Mouse (Mus musculus): Measurements from ENCODE around the gene Vav1. TPM values are rescaled to one million over a fixed set of nuclear protein-coding genes. Genes with fewer than 3 reads are reported as not detected.

Vav1 gene
- polyA plus RNA-seq, 1 experiment from 2014 or later, result 1.4 TPM

DNA sequence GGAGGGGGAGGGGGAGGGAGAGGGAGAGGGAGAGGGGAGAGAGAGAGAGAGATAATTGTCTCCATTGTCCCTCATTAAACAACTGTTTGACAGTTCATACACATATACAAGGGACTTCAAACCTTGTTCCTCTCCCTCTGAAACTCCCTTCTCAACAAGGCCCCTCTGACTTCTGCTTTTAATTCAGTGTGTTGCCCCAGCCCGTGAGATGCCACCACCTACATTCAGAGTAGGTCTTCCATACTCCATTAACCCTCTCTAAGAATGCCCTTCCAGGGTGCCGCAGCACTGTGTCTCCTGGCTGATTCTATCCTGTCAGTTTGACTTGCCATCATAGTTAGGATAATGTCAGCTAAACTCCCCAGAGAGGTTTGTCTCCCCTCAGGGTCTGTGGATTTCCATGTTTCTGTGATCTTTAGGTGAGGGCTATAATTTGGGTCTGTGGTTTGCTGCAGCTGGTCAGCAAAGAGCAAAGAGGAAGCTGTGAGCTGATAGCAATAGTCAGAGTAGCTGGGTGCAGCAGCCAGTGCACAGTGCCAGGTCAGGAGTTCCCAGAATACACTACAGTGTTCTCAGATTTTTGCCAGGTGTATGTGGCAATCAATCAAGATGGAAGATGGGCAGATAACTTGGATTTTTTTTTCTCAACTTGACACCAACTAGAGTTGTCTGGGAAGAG is 65.3 kb downstream of the Vav1 start:
- H3K36me3 ChIP-seq (ENCODE audit: control insufficient read depth, insufficient read depth, low read length), result no peaks in the 10 kb centered on the region
- H3K4me3 ChIP-seq (ENCODE audit: control insufficient read depth in 1 of 2, insufficient read depth in 1 of 2, low read depth in 1 of 2, low read length in 2 of 2), result no peak overlapping the region
- no peaks in the 10 kb centered on the region for H3K4me1 ChIP-seq (ENCODE audit: control insufficient read depth in 2 of 2, insufficient read depth in 2 of 2, low read length in 2 of 2)
- 0 out of 2 replicates have a peak, but pooled peaks cover 4% of the 10 kb centered on the region for H3K9me3 ChIP-seq (ENCODE audit: control insufficient read depth, low read length)
- no peak overlapping the region for H3K4me2 ChIP-seq (ENCODE audit: low read length)
- H3K27ac ChIP-seq (replicated peaks in 1 of 2; ENCODE audit: control insufficient read depth in 1 of 2, insufficient read depth in 1 of 2, low read depth in 2 of 2, low read length in 2 of 2), result no peak overlapping the region
- no peaks in the 10 kb centered on the region for H3K27me3 ChIP-seq (ENCODE audit: control insufficient read depth, insufficient read depth, low read length)
- WGBS, result 61% methylated on average over 2 of the region's 2 CpGs
- no peak overlapping the region for H3K9ac ChIP-seq (ENCODE audit: low read length)
- no peak for ATAC-seq (ENCODE audit: insufficient number of reproducible peaks, insufficient read depth, low FRiP score, low read depth)

DNA sequence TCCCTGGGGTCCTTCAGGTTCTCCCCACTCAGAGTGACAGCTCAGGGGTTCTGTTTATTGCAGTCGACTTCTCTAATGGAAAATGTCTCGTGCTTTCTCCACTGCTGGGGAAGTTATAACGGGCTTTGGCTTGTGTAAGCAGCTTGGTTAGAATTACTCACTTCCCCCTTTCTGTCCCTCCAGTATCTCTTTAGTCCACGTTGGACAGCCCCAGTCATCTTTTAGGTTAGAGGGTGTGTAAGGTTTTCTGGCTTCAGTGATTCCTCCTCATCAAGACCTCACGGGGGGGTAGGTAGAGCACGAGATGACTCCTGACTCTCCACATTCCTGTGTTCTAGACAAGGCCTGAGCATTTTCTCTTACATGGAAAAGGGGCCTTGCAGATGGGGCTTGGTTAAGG is 68.1 kb downstream of the Vav1 start:
- H3K9me3 ChIP-seq (ENCODE audit: control insufficient read depth, low read length), result 0 out of 2 replicates have a peak, but pooled peaks cover 3% of the 10 kb centered on the region
- no peaks in the 10 kb centered on the region for H3K36me3 ChIP-seq (ENCODE audit: control insufficient read depth, insufficient read depth, low read length)
- no peak overlapping the region for H3K9ac ChIP-seq (ENCODE audit: low read length)
- no peak overlapping the region for H3K27ac ChIP-seq (replicated peaks in 1 of 2; ENCODE audit: control insufficient read depth in 1 of 2, insufficient read depth in 1 of 2, low read depth in 2 of 2, low read length in 2 of 2)
- WGBS, result 51% methylated on average over 6 of the region's 6 CpGs
- H3K4me2 ChIP-seq (ENCODE audit: low read length), result no peak overlapping the region
- no peaks in the 10 kb centered on the region for H3K4me1 ChIP-seq (ENCODE audit: control insufficient read depth in 2 of 2, insufficient read depth in 2 of 2, low read length in 2 of 2)
- no peaks in the 10 kb centered on the region for H3K27me3 ChIP-seq (ENCODE audit: control insufficient read depth, insufficient read depth, low read length)
- no peak overlapping the region for H3K4me3 ChIP-seq (ENCODE audit: control insufficient read depth in 1 of 2, insufficient read depth in 1 of 2, low read depth in 1 of 2, low read length in 2 of 2)
- ATAC-seq (ENCODE audit: insufficient number of reproducible peaks, insufficient read depth, low FRiP score, low read depth), result no peak

DNA sequence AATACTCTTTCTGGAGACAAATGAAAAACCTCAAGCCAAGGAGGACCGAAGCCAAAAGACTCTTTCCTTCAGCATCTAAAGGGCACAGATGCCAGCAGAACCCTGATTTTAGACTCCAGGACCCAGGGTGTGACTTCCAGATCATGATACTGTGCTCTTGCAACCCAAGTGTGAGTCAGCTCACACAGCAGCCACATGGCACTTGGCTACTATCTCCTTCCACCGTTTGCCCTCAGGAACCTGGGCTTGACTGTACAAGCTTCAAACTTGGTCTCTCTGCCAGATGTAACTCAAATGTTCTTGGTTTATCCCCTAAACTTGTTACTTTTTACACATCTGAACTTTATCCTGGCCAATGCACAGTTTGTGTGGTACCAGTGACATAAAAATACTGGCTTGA is 68.9 kb downstream of the Vav1 start:
- no peak for ATAC-seq (ENCODE audit: insufficient number of reproducible peaks, insufficient read depth, low FRiP score, low read depth)
- no peak overlapping the region for H3K4me3 ChIP-seq (ENCODE audit: control insufficient read depth in 1 of 2, insufficient read depth in 1 of 2, low read depth in 1 of 2, low read length in 2 of 2)
- H3K4me2 ChIP-seq (ENCODE audit: low read length), result no peak overlapping the region
- no peaks in the 10 kb centered on the region for H3K4me1 ChIP-seq (ENCODE audit: control insufficient read depth in 2 of 2, insufficient read depth in 2 of 2, low read length in 2 of 2)
- no peaks in the 10 kb centered on the region for H3K9me3 ChIP-seq (ENCODE audit: control insufficient read depth, low read length)
- H3K27me3 ChIP-seq (ENCODE audit: control insufficient read depth, insufficient read depth, low read length), result no peaks in the 10 kb centered on the region
- no peak overlapping the region for H3K9ac ChIP-seq (ENCODE audit: low read length)
- 75% methylated on average over 2 of the region's 2 CpGs for WGBS
- no peaks in the 10 kb centered on the region for H3K36me3 ChIP-seq (ENCODE audit: control insufficient read depth, insufficient read depth, low read length)
- H3K27ac ChIP-seq (replicated peaks in 1 of 2; ENCODE audit: control insufficient read depth in 1 of 2, insufficient read depth in 1 of 2, low read depth in 2 of 2, low read length in 2 of 2), result no peak overlapping the region

DNA sequence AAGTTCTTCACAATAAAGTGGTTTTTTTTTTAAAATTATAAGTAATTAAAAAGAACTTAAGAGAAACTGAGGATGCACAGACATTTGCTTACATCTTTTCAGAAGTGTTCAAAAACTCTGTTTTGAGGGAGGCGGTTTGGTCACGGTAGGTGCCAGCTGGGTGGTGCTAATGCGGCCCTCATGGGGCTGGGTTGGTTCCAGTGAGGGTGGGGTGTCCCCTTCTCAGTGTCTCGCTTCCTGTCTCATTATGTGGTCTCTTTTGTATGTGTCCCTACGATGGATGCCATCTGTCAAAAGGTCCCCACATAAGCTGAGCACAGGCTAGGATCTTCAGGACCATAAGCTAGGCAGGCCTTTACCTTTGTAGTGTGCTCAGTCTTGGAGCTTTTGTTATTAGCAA is 70.2 kb downstream of the Vav1 start:
- Histone ChIP-seq H3K9me3 (ENCODE audit: control insufficient read depth, low read length) (no peaks in the 10 kb centered on the region), H3K36me3 (ENCODE audit: control insufficient read depth, insufficient read depth, low read length) (no peaks in the 10 kb centered on the region), H3K27ac (replicated peaks in 1 of 2; ENCODE audit: control insufficient read depth in 1 of 2, insufficient read depth in 1 of 2, low read depth in 2 of 2, low read length in 2 of 2) (no peak overlapping the region), H3K9ac (ENCODE audit: low read length) (no peak overlapping the region), H3K27me3 (ENCODE audit: control insufficient read depth, insufficient read depth, low read length) (no peaks in the 10 kb centered on the region), H3K4me3 (ENCODE audit: control insufficient read depth in 1 of 2, insufficient read depth in 1 of 2, low read depth in 1 of 2, low read length in 2 of 2) (no peak overlapping the region), H3K4me2 (ENCODE audit: low read length) (no peak overlapping the region), H3K4me1 (ENCODE audit: control insufficient read depth in 2 of 2, insufficient read depth in 2 of 2, low read length in 2 of 2) (no peaks in the 10 kb centered on the region)
- 77% methylated on average over 5 of the region's 5 CpGs for WGBS
- no peak for ATAC-seq (ENCODE audit: insufficient number of reproducible peaks, insufficient read depth, low FRiP score, low read depth)

DNA sequence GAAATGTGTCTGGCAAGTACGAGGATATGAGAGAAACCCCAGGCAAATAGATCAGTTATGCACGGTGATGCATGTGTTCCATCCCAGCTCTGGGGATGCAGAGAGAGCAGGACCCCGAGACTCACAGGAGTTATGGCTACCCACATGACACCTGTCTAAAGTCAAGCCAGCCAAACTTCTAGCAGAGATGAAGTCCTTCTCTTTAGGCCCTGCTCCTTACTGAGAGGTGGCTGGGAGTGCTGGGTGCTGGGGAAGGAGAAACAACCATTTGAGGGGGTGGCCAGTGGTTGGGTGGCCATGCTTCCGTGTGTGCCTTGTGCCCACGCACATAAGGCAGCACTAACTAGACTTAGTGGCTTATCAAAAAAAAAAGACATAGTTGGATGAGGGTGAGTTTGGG is 71.3 kb downstream of the Vav1 start:
- Histone ChIP-seq H3K4me3 (ENCODE audit: control insufficient read depth in 1 of 2, insufficient read depth in 1 of 2, low read depth in 1 of 2, low read length in 2 of 2) (no peak overlapping the region), H3K36me3 (ENCODE audit: control insufficient read depth, insufficient read depth, low read length) (no peaks in the 10 kb centered on the region), H3K4me1 (ENCODE audit: control insufficient read depth in 2 of 2, insufficient read depth in 2 of 2, low read length in 2 of 2) (no peaks in the 10 kb centered on the region), H3K27ac (replicated peaks in 1 of 2; ENCODE audit: control insufficient read depth in 1 of 2, insufficient read depth in 1 of 2, low read depth in 2 of 2, low read length in 2 of 2) (no peak overlapping the region), H3K4me2 (ENCODE audit: low read length) (no peak overlapping the region), H3K9me3 (ENCODE audit: control insufficient read depth, low read length) (no peaks in the 10 kb centered on the region), H3K27me3 (ENCODE audit: control insufficient read depth, insufficient read depth, low read length) (no peaks in the 10 kb centered on the region), H3K9ac (ENCODE audit: low read length) (no peak overlapping the region)
- WGBS, result 81% methylated on average over 5 of the region's 5 CpGs
- ATAC-seq (ENCODE audit: insufficient number of reproducible peaks, insufficient read depth, low FRiP score, low read depth), result no peak

DNA sequence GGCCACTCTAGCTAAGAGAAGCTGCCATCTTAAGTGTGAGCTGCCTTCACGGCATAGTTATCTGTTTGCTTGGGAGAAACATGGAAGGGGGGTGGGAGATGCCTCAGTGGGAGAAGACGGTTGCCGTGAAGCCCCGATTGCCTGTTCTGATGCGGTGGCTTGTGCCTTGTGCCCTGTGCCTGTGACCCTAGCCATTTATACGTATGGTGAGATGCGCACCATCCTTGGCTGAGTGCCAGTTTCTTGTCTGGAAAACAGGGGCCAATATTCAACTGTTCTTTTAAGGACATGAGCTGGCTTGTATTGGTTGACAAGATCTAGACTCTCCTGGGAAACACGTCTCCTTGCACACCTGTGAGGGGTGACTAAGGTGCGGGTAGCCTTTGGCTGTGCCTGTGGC is 72.2 kb downstream of the Vav1 start:
- Histone ChIP-seq H3K9me3 (ENCODE audit: control insufficient read depth, low read length) (no peaks in the 10 kb centered on the region), H3K4me1 (ENCODE audit: control insufficient read depth in 2 of 2, insufficient read depth in 2 of 2, low read length in 2 of 2) (no peaks in the 10 kb centered on the region), H3K4me2 (ENCODE audit: low read length) (no peak overlapping the region), H3K27me3 (ENCODE audit: control insufficient read depth, insufficient read depth, low read length) (no peaks in the 10 kb centered on the region), H3K36me3 (ENCODE audit: control insufficient read depth, insufficient read depth, low read length) (no peaks in the 10 kb centered on the region), H3K27ac (replicated peaks in 1 of 2; ENCODE audit: control insufficient read depth in 1 of 2, insufficient read depth in 1 of 2, low read depth in 2 of 2, low read length in 2 of 2) (no peak overlapping the region), H3K9ac (ENCODE audit: low read length) (no peak overlapping the region), H3K4me3 (ENCODE audit: control insufficient read depth in 1 of 2, insufficient read depth in 1 of 2, low read depth in 1 of 2, low read length in 2 of 2) (no peak overlapping the region)
- ATAC-seq (ENCODE audit: insufficient number of reproducible peaks, insufficient read depth, low FRiP score, low read depth), result no peak
- WGBS, result 88% methylated on average over 9 of the region's 9 CpGs

DNA sequence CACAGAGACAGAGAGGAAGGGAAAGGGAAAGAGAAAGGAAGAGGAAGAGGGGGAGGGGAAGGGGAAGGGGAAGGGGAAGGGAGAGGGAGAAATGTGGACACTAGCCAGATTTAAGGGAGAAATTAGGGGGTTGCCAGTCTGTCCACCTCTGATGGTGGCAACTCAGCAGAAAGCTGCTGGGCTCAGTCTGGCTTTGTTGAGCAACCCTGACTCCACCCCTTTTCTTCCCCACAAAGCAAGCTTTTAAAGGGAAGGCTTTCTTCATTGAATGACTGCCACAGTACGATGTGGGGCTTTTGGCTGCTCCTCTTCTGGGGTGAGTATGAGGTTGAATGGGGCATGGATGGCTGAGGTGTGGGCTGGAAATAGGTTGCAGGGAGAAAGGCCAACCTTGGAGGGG is 79.5 kb downstream of the Vav1 start, which contains the start of gene Adgre1:
Gene Adgre1, plus strand, starts transcription at position 251 of the 400 bp plus-strand sequence.
- Histone ChIP-seq H3K4me3 (ENCODE audit: control insufficient read depth in 1 of 2, insufficient read depth in 1 of 2, low read depth in 1 of 2, low read length in 2 of 2) (no peak within 1 kb of the TSS), H3K4me1 (ENCODE audit: control insufficient read depth in 2 of 2, insufficient read depth in 2 of 2, low read length in 2 of 2) (no peaks in the 10 kb centered on the region), H3K27me3 (ENCODE audit: control insufficient read depth, insufficient read depth, low read length) (no peaks in the 10 kb centered on the region), H3K4me2 (ENCODE audit: low read length) (no peak within 1 kb of the TSS), H3K9ac (ENCODE audit: low read length) (no peak within 1 kb of the TSS), H3K27ac (replicated peaks in 1 of 2; ENCODE audit: control insufficient read depth in 1 of 2, insufficient read depth in 1 of 2, low read depth in 2 of 2, low read length in 2 of 2) (no peak within 1 kb of the TSS), H3K9me3 (ENCODE audit: control insufficient read depth, low read length) (no peaks in the 10 kb centered on the region), H3K36me3 (ENCODE audit: control insufficient read depth, insufficient read depth, low read length) (no peaks in the 10 kb centered on the region)
- ATAC-seq (ENCODE audit: insufficient number of reproducible peaks, insufficient read depth, low FRiP score, low read depth), result no peak
- 38% methylated on average over 1 of the region's 1 CpGs for WGBS

Data from heart, embryonic 14.5 days (tissue).